Mouse (Mus musculus) lung, adult 2 months (tissue): ENCODE measurements around the gene Camk2g. TPM values are rescaled to one million over a fixed set of nuclear protein-coding genes. Genes with fewer than 3 reads are reported as not detected.

Source experiments
- DNase-seq: peaks from one replicate; pipeline ENCODE4 v3.0.0; 2022
- H3K4me1 ChIP-seq: fragments of 200-500 bp; 2 replicates; pipeline ENCODE4 v1.6.1; 2011; ENCODE audit warnings: low read length; ENCODE audit not compliant: control insufficient read depth, insufficient read depth
- H3K4me3 ChIP-seq: fragments of 200-500 bp; replicated peaks from 2 replicates; pipeline ENCODE3; 2011; ENCODE audit warnings: low read depth, mild to moderate bottlenecking, control low read depth, low read length; ENCODE audit errors: extremely low read depth
- CTCF ChIP-seq: fragments of 200-500 bp; IDR thresholded peaks from 2 replicates; pipeline ENCODE4 v1.5.1; 2011; ENCODE audit warnings: mild to moderate bottlenecking, low read length, control low read depth; ENCODE audit not compliant: insufficient read depth
- POLR2A ChIP-seq: fragments of 200-500 bp; IDR thresholded peaks from 2 replicates; pipeline ENCODE4 v1.6.1; 2011; ENCODE audit warnings: low read depth, mild to moderate bottlenecking, control low read depth, low read length, borderline replicate concordance; ENCODE audit errors: extremely low read depth
- WGBS: fragments of 180-500 bp; shearing (Covaris S2); methylation state at CpG from one replicate; pipeline ENCODE4 v1.1.7; 2018; 5-methylcytosine and 5-hydroxymethylcytosine counted together
- polyA plus RNA-seq: library from polyadenylated mRNA; depleted of rRNA; stranded (reverse); fragments of >200 nt; gene quantifications from 2 replicates; pipeline ENCODE4 v1.2.3, GENCODE M21; 2012

Gene Camk2g
- polyA plus RNA-seq, 1 experiment, result 30.9 TPM

DNA sequence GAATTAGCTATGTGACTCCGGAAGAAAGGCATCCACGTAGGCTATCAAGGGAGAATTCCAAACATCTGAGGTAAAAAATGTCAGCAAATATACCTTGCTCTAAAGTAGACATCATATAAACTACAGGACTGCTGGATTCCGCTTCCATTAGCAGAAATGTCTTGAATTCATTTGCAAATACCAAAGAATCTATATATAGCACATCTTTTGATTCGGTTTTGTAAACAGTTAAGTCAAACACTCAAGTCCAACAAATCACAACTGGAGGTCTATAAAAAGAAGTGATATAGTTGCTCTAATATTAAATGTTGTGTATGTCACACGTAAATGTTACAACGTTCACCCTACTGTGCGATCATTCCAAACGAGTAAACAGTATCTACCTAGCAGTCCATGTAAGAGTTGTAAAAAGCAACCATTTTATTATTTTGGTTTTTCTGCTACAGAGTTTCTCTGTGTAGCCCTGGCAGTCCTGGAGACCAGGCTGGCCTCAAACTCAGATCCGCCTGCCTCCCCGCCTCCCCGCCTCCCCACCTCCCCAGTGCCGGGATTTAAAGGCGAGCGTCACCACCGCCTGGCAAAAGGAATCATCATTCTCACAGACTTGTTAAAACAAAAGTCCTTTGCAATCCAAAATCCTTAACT is 91.7 kb downstream of the Camk2g start:
- no peak for TF ChIP-seq POLR2A
- TF ChIP-seq CTCF, result no peak
- H3K4me3 ChIP-seq, result peak overlapping the region; percentile 97
- no peak for DNase-seq
- 7% methylated on average over 15 of the region's 15 CpGs for WGBS
- peaks cover 8% of the 10 kb centered on the region for H3K4me1 ChIP-seq

DNA sequence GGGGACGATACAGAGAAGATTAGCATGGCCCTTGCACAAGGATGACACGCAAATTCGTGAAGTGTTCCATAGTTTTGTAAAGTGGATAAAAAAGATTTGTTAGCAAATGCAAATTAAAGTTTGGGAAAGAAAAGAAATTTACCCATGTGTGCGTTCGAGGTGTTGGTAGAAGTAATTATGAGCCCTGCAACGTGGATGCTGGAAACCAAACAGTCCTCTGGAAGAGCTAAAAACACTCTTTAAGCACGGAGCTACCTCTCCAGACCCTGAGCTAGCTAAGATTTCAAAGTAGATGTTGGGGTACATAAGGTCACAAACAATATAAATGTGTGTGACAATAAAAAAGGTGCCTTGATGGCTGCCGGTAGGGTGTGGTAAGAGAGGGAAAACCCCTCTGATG is 92.3 kb downstream of the Camk2g start:
- TF ChIP-seq POLR2A (no peak), CTCF (no peak)
- DNase-seq, result no peak
- no peak overlapping the region for H3K4me3 ChIP-seq
- peaks cover 13% of the 10 kb centered on the region for H3K4me1 ChIP-seq
- WGBS, result 70% methylated on average over 8 of the region's 8 CpGs

DNA sequence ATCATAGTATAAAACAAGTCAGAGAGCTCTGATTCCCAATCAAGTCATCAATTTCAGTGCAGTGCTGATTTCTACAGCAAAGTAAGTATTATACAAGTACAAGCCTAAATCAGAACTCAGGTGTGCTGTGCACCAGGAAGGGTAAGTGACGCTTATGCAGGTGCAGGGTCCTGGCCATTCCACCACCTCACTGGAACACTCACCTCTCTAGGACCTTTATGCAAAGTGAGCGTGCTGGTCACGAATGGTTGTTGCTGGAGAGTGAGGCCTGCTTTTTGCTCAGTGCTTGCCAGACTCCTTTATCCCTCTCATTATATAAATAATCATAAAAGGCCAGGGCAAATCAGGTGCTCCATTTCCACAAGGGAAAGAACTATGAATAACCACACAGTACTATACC is 93.5 kb downstream of the Camk2g start:
- TF ChIP-seq CTCF (no peak), POLR2A (no peak)
- Histone ChIP-seq H3K4me1 (peaks cover 18% of the 10 kb centered on the region), H3K4me3 (no peak overlapping the region)
- WGBS, result 79% methylated on average over 3 of the region's 3 CpGs
- no peak for DNase-seq

DNA sequence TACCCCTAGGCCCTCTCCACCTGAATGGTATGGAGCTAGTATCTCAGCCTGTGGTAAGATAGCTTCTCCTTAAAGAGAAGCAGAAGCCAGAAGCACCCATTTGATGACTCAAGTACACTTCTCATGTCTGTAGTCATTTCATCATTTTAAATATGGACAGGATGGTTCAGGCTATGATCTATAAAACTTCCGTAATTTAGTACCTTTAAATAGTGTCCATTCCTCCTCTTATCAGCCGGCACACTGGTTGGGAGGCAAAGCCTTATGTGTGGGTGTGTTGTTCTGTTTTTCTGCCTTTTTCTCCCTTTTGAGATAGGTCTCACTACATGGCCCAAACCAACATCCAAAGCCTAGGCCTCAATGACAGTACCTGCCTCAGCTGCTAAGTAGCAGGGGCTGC is 95.4 kb downstream of the Camk2g start:
- DNase-seq, result no peak
- TF ChIP-seq CTCF (no peak), POLR2A (no peak)
- H3K4me3 ChIP-seq, result no peak overlapping the region
- WGBS, result 70% methylated on average over 2 of the region's 2 CpGs
- H3K4me1 ChIP-seq, result peaks cover 21% of the 10 kb centered on the region

DNA sequence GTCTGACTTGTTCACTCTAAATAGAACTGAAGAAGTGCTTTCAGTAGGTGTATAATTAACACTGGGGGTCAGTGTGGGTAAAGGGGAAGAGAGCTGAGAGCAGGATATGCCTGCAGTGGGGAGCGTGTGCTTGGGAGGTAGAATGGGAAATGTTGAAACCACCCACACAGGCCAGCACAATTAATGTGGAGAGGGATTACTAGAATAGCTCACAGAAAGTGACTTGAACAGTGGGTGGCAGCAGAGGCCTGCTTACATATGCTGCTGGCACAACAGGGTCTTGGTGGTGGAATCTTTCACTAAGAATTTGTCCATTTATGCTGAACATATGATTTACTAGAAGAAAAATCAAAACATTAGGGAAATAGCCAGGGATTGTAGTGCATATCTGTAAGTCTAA is 96.9 kb downstream of the Camk2g start:
- Histone ChIP-seq H3K4me3 (peak overlapping the region; percentile 1), H3K4me1 (peaks cover 18% of the 10 kb centered on the region)
- no peak for TF ChIP-seq POLR2A
- TF ChIP-seq CTCF, result peak; percentile 52
- peak; percentile 29 for DNase-seq
- 5% methylated on average over 1 of the region's 1 CpGs for WGBS

DNA sequence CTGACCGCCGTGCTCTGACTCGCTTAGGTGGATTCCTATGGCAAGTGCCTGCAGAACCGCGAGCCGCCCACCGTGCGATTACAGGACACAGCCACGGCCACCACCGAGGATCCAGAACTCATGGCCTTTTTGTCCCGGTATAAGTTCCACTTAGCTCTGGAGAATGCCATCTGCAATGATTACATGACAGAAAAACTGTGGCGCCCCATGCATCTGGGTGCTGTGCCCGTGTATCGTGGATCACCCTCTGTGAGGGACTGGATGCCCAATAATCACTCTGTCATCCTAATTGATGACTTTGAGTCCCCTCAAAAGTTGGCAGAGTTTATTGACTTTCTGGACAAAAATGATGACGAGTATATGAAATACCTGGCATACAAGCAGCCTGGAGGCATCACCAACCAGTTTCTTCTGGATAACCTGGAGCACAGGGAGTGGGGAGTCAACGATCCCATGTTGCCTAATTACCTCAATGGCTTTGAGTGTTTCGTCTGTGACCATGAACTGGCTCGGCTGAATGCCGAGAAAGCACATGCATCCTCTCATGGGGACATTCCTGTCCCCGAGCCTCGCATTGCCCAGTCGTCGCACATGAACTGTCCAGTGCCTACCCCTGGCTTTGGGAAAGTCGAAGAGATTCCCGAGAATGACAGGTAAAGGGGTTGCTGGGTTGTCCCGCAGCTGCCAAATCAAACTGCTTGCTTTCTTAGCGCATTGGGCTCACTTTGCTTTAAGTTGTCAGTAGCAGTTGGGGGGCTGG is 97.9 kb downstream of the Camk2g start:
- H3K4me3 ChIP-seq, result peak overlapping the region; percentile 95
- TF ChIP-seq CTCF (no peak), POLR2A (no peak)
- H3K4me1 ChIP-seq, result peaks cover 17% of the 10 kb centered on the region
- WGBS, result 11% methylated on average over 27 of the region's 27 CpGs
- peak; percentile 22 for DNase-seq

DNA sequence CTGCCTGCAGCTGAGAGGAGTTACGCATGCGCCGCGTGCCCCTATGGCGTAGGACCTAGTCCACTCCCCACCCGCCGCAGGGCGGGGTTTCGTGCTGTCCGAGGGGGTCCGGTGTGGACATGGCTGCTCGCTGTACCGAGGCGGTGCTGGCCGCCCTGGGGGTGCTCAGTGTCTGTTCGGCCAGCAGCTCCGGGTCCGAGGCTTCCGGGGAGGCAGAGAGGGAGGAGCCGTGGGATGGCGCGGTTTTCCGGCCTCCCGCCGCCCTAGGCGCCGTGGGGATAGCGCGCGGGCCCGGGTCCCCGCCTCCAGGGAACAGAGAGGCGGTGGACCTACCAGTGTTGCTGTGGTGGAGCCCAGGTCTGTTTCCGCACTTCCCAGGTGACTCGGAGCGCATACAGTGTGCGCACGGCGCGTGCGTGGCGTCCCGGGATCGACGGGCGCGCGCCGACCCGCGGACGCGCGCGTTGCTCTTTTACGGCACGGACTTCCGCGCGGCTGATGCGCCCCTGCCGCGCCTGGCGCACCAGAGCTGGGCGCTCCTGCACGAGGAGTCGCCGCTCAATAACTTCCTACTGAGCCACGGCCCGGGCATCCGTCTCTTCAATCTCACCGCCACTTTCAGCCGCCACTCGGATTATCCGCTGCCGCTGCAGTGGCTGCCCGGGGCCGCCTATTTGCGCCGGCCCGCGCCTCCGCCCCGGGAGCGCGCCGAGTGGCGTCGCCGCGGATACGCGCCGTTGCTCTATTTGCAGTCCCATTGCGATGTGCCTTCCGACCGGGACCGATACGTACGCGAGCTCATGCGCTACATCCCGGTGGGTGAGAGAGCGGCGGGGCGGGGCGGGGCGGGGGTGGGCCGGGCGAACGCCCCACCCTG is 98.8 kb downstream of the Camk2g start, which contains the start of gene Fut11:
Fut11 (plus strand) TSS at position 85 of the 877 bp plus-strand sequence.
- Histone ChIP-seq H3K4me3 (peak within 1 kb of the TSS; percentile 95), H3K4me1 (peaks cover 17% of the 10 kb centered on the region)
- peak; percentile 82 for DNase-seq
- TF ChIP-seq POLR2A (peak; percentile 85; the same call in 1 of the 2 replicates), CTCF (no peak)
- WGBS, result under 1% methylated on average over 111 of the region's 111 CpGs

DNA sequence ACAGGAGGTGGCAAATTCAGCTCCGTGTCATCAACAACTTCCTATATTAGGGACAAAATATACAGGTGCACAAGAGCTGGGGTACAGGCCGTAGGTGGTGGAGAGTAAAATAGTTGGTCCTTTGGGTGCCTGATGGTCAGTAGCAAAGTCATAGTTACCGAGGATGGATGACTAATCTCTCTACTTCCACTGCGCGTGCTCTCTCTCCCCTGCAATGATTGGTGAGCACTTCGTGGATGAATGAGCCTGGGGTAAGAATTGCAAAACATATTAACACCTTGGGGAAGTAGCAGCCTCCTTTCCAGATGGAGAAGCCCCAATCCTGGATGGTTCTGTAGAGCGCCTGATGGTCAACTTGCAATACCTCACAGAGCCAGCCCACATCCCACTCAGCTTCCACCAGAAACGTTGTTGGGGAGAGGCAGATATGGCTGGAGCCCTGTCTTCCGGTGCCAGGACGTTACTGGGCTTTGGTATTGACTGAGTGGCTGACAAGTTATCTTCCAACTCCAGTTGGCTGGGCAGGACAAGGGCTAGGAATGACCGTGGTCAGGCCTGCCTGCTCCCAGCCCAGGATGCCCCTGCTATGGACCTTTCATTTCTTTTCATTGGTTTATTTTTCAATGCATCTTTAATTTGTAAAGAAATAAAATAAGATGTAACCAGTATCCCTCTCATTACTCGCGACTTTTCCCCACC is 99.6 kb downstream of the Camk2g start:
- Histone ChIP-seq H3K4me3 (peak overlapping the region; percentile 95), H3K4me1 (peaks cover 17% of the 10 kb centered on the region)
- no peak for TF ChIP-seq POLR2A
- TF ChIP-seq CTCF, result no peak
- no peak for DNase-seq
- WGBS, result 38% methylated on average over 13 of the region's 13 CpGs
